Mouse (Mus musculus): ENCODE measurements around the gene Esrrb. TPM values are rescaled to one million over a fixed set of nuclear protein-coding genes. Genes with fewer than 3 reads are reported as not detected.

The Esrrb gene
- total RNA-seq (2021), result under 1 TPM; 0.23 to 0.35 TPM
- polyA plus RNA-seq (2012; rRNA removed), result 0.16 and 0.26 TPM in 2 replicates
- long read RNA-seq, result 0 reads

DNA sequence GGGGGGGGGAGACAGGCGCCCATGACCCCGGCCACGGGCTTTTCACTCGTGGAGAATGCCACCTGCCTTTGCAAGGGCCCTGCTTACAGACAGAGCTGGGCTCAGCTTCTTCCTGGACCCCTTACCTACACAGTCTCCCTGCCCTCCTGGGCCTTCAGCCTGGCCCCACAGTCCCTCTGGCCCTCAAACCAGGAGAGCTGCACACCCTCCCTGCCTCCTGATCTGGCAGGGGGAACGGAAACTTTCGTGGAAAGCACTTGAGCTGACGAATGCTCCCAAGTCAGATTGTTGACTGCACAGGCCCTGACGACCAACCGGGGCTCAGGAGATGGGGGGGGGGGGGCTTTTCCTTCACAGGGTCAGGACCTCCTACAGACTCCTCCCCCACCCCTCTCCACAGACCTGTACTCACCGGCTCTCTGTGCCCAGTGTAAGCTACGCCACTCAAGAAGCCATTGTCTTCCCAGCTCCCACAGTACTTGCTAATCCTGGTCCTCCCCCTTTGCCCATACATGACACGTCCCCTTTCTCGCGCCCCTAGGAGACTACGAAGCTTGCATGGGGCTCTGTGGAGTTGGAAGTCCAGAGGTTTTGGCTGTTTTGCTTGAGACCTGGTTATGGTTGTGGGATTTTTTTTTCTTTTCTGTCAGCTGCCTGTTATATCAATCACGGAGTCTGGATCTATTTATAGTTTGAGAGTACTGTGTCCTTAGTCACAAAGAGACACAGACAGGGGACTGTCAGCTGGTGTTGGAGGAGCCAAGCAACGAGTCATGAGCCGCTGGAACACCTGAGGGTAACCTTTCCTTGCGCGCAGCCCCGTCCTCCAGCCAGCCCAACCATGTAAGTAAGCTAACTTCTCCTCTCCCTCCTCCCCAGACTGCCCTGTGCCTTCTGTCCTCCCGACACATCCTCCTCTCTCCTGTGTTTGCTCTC lies at the start of gene Esrrb:
TSS of gene Esrrb (plus strand) at position 422 of the 936 bp plus-strand sequence.
- DNase-seq, result no peak

DNA sequence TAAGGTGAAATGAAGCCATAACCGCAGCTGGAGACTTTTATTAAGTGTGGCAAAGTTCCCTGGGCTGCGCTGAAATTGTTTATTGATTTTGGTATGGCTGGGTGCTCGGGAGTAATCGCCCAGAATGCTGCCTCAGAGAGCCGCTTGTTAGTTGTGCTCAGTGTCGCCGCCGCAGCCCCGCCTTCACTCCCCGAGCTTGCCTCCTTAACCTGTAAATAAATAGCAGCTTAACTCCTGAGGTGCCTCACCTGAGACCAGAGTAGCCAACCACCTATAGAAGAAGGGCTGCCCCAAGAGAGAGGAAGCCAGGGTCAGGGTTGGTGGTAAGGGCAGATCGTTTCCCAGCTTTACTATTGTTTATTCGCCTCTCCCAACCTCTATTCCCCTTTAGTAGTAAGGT lies 40.3 kb upstream of the Esrrb start:
- DNase-seq, result no peak

DNA sequence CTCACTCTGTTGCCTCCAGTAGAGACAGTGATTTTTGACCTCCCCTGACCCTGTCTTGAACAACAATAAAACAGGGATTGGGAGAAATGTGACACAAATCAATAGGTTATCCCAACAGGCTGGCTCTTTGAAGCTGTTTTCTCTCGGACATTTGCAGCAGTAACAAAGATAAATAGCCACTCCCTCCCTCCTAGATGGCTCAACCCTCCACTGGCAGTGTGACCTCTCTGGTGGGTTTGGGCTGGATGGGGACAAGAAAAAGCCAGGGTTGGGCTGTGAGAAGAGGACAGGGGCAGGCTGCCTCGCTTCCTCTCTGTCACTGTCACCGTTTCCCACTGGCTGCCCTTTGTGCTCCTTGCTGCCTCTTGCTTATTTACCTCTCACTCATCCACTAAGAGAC lies 36.6 kb upstream of the Esrrb start:
- no peak for DNase-seq

DNA sequence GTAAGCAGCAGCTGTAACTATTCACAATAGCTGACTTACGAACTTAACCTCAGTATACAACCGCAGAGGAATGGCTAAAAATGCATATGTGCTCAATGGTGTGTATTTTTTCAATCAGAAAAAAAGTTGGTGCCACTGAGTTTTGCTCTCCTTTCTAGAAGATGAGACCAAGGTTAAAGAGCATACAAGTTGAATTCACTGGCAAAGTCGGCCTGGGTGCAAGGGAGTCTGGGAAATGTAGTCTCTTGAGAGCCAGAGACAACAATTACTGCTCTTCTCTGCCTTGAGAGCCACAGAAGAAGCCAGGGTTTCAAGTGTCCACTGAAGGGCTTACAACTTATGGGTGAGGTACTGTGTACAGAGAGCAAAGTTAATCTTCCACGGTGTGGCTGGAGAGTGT lies 31.1 kb upstream of the Esrrb start:
- DNase-seq, result no peak

DNA sequence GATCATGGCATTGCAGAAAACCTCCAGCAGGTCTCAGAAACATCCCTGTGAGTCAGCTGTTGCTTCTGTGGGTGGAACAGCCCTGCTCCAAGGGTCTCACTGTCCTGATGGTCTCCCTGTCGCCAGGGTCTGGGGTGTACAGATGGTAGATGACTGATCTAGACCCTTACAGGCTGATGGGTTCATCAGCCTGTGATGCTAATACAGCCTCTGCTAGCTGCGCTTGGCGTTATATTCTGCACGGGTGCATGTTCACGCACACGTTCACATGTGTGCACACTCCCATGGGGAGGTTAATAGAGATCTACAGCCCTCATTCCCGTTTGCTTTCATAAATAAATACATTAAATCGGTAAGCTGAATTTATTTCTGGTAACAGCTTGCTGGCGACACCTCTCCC lies 30.2 kb upstream of the Esrrb start:
- no peak for DNase-seq

DNA sequence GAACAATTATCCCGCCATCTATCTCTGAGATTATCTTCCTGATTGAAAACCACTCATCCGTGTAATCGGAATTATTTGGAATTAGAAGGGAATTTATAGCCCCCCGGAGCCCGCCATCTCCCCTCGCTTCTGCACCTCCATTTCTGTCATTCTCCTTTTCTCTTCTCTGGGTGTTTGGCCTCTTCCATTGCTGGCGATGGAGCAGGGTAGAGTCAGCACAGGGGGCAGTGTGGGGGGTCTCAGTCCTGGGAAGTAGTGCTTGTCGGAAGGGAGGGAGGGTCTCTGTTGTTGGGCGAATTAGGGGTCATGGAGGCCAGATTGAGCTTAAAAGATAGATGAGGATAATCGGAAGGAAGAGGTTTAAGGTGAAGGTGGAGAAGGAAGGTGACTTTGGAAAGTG lies 29.7 kb upstream of the Esrrb start:
- DNase-seq, result no peak

DNA sequence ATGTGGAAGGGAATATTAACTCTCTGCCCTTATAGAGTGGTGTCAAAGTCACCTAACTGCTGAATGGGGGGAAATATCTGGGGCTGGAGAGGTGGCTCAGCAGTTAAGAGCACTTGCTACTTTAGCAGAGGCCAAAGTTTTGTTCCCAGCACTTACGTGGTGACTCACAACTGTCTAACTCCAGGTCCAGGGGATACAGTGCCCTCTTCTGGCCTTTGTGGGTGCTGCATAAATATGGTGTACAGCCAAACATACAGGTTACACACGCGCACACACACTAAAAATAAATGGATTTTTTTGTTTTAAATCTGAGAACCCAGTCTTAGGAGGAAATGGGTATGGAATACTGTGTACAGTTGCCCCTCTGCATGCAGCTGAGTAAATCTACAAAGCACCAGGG lies 24.7 kb upstream of the Esrrb start:
- DNase-seq, result no peak

DNA sequence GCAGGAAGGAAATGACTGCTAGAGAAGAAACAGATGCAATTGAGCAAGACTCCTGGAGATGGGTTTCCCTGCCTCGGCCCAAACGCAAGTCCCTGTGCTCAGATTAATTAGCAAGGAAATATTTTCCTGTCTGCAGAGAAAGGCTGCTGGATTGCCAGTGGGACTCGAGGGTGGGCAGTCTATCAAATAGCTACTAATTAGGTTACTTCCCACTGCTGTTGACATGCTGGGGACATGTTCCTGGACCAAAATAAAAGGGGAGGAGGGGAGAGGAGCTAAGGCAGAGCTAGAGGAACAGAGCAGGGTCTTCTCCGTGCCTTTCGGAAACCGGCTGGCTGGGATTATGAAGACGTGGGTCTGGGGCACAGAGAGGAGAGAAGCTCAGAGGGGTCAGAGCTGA lies 24.0 kb upstream of the Esrrb start:
- no peak for DNase-seq

DNA sequence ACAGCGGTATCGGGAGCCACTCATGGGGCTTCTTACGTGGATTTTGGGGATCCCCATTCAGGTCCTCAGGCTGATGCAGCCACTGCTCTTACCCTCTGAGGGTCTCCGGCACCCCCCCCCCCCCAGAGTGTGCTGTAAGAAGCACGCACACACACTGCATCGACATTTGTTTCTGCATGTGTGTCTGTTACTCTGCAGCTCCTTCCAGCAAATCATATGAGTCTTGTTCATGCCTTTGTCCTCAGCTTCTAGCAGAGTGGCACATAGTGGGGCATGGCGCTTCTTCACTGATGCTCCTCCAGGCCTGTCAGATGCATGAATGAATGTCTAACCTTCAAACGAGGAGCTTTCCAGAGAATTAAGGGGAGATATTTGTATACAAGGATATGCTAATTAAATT lies 11.4 kb upstream of the Esrrb start:
- DNase-seq, result no peak

DNA sequence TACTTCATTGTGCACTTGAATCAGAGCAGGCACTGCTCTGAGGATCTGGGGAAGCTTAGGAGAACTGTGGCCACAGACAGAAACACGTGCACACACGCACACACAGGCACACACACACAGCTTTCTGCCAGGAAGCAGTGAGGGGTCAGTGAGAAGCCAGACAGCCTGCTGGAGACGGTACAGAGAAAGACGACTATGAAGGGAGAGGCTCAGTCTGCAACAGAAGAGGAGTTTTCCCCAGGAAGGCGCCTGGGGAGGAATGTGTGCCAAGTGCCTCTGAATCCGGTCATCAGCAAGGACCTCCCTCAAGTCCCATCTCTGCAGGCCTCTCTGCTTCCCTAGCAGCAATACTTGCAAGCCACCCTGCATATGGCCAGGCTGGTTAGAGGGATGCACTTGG lies 1.5 kb upstream of the Esrrb start:
- DNase-seq, result no peak

DNA sequence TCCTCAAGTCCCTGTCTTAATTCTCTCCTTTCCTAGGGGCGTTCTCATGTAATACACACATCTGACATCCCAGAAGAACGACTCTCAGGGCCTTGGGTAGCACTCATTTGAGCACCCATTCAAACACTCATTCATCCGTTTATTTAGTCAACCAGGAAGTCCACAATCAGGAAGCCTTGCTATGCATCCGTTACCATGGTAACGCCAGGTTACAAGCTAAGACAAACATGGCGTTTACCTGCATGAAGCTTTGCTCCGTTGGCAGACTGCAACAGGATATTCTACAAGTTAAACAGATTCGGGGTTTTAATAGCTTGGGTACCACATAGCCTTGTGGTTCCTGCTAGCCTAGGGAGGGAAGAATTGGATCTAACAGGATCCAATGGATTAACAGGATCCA lies 1.0 kb upstream of the Esrrb start:
- DNase-seq, result no peak

DNA sequence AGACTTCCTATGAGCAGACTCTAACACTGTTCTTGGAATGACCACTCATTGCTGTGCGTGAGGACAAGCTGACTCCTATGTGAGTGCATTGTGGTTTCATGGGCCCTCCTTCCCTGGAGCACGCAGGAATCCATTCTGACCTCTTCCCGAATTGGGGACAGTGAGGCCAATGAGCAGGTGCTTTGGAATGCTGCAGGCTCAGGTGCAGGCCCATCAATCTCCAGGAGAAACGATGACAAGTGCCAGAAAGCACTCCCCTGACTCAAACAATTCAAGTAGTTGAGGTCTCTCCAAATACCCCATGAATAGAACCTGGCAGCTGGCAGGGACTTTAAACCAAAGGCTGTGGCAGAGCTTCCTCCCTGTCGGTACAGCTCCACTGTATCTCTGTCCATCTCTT lies 3.4 kb downstream of the Esrrb start:
- DNase-seq, result no peak

DNA sequence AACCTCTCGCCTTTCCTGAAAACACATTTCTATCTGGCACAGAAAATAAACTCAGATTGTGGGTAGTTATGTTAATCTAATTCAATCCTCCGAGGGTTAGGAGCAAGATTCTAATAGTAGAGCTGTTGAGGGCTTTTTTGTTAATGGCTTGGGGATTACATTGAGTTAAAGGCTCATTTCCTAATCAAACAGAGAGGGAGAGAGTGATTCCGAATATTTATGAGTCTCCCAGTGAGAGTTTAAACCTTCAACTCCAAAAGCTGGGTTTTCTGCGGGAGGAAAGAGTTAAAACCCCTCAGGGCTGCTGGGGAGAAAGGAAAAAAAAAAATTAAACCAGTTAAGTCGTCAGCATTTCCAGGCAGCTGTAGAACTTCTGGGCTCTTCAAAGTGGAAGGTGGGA lies 3.8 kb downstream of the Esrrb start:
- DNase-seq, result no peak

DNA sequence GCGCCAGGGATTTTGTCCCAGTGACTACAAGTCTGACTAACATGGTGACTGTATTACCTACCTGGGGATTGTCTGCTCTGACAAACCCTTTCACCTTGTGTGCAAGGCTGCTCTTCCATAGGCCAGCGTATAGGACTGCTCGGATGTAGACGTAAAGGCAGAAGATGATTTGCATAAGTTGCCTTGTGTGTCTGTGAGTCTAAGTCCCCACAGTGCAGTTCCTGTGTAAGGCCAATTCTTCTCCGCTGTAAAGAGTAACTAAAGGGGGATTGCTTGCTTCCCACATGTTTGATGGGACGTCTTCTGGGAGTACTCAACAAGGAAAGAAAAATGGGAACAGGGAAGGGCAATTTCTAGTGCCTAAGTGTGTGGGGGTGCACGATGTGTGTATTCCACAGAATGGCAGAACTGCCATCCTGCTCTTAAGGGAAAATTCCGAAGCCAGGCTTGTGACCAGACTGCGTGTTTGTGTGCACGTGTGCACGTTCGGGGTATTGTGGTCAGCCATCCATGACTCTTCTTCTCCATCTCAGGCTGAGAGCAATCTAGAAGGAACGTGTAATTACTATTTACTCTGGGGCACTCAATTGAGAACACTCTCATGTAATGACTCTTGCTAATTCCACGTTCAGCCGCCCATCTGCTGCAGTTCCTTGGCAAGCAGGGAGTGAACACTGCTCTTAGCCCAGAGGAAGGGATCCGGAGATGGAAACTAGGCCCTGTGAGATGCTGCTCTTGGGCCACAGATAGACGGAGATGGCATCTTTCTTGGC lies 9.9 kb downstream of the Esrrb start:
- DNase-seq, result no peak

DNA sequence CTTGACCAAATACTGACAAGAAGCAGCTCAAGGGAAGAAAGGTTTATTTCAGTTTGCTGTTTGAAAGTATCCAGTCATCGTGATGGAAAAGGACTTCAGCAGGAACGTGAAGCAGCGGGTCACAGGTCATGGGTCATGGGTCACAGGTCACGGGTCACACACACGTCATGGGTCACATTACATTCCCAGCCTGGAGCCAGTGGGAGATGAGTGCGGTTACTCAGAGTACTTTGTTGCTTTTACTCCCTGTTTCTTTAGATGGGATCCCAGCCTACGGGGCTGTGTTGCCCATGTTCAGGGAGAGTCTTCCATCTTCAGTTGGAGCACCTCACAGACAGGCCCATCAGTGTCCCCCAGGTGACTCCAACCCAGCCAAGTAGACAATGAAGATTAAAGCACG lies 13.4 kb downstream of the Esrrb start:
- no peak for DNase-seq

DNA sequence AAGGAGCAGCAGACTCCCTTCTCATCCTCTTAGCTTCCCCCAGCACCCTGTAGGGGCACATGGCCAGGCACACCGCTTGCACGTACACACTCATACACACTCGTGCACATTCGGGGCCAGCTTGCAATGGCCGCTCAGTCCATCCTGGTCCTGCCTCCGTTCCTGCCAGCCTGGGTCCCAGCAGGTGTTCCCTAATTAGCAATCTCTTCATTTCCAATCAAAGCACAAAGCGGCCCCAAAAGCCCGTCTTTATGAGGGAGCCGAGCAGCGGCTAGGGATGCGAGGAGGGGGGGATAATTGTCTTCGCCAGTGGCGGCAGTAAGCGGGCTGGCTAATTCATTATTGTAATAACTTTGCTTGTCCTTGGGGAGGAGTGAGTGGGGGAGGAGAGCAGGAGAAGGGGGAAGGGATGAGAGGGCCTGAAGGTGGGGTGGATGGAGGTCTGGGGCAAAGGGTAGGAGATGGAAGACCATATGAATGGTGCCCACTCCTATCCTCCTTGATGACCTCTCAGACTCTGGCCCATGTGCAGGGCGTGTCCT lies 18.8 kb downstream of the Esrrb start:
- DNase-seq, result no peak

DNA sequence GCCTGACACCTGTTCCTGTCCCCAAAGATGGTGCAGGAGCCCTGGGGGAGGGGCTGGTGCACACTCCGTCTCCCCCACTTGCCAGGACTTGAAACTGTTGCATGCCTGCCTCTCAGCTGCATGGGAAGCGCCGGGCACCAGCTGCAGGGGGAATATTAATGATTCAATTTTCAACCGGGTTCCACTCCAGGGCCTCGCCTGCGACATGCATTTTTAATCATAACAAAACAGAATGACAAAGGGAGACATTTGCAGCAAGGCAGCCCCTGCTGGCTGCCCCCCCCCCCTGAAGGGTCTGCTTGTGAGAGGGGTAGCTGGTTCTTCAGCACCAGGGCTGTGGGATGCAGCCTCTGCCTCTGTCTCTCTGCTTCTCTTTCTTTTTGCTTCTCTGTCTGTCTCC lies 22.9 kb downstream of the Esrrb start:
- no peak for DNase-seq

DNA sequence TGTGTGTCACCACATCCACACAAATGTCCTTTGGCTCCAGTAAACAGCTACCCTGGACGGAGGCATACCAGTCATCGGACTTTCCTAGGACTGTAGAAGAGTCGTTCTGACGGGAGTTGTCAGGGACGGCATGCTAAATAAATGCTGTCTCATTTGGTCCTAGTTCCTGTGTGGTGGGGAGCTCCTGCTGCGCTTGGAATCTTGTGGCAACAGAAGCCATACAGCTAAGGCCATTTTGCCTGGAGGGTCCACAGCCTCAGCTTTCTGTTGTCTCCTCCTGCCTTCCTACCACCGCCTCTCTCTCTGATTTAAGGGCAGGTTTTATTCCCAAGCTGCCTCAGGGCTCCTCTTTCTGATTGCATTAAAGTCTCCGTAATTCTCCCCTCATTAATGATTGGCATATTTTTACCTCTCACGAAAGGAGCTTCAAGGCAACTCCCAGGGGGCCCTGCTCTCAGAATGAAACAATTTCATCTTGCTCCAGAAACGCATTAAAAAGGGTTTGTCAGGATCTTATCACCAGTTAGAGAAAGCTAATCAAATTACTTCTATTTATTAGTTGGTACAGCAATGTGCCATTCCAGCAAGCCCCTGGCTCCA lies 26.9 kb downstream of the Esrrb start:
- DNase-seq, result no peak

DNA sequence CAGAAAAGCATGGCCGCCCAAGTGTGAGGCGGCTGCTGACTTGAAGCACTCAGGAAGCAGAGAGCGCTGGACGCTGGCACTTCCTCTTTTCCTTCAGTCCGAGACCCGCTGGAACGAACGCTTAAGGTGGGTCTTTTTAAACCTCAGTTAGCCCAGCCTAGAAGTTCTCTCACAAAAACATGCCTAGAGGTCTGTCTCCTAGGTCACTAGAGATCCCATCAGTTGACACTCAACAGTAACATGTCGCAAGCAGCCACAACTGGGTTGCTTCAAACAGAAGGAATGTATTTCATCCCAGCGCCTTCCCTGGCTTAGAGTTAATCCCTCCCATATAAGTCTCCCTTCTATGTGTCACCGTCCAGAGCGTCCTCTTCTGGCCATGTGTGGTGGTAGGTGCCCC lies 33.9 kb downstream of the Esrrb start:
- no peak for DNase-seq

DNA sequence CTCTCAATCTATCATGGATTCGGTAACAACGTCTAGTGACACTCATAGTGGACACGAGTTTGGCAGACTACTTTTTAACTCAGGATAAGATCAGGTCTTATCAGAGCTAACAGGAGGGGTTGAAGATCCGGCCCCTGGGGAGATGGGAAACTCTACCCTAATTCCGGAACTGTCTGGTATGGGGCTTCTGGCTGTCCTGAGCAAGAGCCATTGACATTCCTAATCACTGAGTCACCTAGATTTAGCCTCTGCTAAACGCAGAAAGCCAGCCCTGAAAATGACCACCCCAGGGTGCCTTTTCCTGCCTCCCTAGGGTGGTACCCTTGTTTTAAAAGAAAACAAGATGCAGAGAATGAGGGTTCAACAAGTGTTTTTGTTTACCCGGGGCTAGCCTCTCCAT lies 34.4 kb downstream of the Esrrb start:
- no peak for DNase-seq

DNA sequence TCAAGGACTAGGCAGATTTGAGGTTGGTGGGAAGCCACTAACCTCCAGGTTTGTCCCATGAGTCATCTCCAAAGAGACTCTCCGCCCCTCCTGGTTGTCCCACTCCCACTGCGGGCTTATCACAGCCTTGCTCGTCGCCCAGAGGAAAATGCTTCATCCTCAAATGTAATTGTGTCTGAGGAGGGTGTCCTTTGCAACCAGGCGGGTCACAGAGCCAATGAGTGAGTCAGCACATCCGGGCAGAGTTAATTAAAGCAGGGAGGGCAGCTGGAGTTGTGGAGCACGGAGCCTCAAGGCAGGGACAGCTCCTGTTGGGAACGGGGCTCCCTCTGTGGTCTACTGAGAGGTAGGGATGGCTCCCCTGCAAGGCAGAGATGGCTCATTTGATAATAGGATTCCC lies 37.8 kb downstream of the Esrrb start:
- peak; percentile 37 for DNase-seq

DNA sequence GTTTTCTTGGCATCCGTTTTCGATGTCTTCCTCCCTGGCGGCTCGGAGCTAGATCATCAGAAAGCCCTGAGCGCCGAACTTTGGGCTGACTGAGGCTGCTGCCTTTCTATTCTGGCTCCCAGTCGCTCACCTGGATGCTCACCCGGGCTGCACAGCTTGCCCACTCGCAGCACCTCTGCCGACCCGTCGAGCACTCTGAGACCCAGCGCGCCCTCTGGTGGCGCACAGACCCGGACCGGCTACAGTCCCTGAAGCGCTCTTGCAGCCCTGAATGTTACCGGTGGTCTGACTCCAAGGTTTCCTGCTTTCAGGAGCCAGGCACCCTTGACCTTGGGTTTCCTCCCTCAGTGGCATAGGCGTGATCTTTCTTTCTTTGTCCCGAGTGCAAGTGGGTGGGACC lies 41.8 kb downstream of the Esrrb start:
- DNase-seq, result peak; percentile 72

DNA sequence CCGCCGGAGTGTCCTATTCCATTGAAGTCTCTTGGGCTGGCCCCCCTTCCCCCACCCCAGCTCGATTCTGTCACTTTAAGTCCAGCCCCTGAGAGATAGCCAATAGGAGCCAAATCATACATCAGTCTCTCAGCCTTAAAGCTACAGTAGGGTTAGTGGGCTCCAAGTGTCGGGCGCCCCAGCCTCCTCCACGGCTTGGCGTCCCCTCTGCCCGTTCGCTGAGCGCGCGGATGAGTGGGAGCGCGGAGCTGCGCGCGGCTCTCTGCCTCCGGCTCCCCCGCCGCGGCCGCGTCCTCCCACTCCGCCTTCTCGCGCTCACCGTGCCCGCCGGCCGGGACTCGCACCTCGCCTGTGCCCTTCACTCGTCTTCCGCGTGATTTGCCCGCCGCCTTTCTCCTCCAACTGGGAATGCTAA lies 60.6 kb downstream of the Esrrb start:
- peak; percentile 53 for DNase-seq
